Mouse (Mus musculus) ovary, postnatal 14 days (tissue): ENCODE measurements around the gene Fxyd3.

Experiments used
- DNase-seq: peaks from one replicate; pipeline ENCODE4 v3.0.0; 2022; ENCODE audit warnings: low spot score

Fxyd3 gene

GRCm38 (mm10) chr7:31076492-31076891 is at the start of gene Fxyd3:
TSS of gene Fxyd3 (minus strand) at chr7:31076704.
- no peak for DNase-seq

DNA sequence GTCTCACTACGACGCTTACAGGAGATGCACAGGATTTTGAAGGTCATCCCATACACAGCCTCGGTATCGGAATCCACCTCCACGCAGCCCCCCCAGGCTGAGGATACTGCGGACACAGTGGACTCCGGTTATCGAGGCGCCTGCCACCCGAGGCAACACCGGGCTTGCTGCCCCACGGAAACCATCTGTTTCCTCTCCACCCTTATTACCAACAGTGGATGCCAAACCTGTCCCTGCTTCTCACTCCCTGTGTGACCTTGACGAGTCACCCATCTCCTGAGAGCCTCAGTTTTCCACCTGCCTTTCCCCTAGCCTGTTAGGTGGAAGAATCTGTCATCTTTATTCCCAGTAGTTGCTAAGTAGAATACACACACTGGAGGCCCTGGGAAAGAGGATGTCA is 48.6 kb upstream of the Fxyd3 start:
- no peak for DNase-seq

- no peak for DNase-seq
Observed at GRCm38 (mm10) chr7:31124381-31124780, 47.9 kb upstream of the Fxyd3 start.

DNA sequence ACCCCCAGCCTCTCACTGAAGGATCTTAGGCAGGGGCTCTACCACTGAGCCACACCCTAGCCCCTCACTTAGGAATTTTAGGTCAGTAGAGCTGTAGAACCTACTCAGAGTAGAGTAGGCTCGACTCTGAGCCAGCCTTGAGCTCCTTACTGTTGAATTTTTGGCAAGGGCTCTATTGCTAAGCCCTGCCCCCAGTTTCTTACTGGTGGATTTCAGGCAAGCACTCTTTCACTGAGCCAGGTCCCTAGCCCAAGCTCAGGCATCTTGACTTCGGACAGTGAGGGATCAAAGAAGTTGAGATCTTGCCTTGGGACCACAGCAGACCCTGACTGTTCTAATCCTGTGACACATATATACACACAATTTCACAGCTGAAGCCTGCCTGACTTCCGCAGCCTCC is 47.2 kb upstream of the Fxyd3 start:
- no peak for DNase-seq

DNA sequence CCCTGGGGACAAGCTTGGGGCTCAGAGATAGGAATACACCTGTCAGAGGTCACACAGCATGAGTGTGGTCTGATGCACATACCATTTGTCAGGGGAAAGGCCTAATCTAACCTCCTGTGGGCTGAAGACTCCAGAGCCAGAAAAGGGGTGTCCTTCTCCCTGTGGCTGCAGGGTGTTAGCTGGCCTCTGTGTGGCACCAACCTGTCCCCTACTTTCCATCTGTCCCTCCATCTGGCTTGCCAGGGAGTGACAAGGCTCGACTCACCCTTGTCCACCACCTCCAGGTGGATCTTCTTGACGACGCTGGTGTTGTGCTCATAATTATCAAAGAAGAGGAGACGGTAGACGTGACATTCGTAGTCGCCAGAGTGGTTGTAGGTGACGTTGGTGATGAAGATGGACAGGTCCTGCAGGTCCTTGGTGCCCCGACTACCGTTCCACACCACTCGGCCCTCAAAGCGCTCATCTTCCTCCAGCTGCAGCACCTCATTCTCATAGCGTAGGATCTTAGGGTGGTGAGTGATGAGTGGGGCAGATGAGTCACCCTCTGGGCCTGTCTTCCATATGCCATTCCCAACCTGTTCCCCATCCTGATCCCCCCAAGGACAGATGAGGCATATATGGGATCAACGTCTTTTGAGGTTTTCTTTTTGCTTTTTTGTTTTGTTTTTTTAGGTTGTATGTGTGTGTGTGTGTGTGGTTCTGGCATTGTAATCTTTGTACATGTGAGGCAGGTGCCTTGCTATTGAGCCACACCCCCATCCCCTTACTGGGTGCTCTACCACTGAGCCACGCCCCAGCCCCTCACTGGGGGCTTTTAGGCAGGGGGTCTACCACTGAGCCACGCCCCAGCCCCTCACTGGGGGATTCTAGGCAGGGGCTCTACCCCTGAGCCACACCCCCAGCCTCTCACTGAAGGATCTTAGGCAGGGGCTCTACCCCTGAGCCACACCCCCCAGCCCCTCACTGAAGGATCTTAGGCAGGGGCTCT is 46.4 kb upstream of the Fxyd3 start:
- no peak for DNase-seq

DNA sequence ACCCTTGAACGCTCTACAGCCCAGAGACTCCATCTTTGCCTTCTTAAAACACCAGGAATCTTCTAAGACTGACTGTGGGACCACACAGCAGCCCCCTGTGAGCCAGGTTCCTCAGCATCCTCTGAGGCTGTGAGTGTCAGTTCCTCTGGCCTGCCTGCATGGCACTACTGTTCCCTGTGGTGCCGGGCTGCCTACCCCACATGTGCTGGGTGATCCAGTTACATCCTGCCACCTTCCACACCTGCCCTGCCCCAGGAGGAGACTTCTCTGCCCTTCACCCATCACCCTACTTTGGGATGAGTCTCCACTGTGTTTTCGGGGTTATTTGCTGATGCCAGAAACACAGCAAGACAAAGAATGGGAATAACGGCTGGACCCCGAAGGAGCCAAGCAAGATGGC is 43.1 kb upstream of the Fxyd3 start:
- no peak for DNase-seq

DNA sequence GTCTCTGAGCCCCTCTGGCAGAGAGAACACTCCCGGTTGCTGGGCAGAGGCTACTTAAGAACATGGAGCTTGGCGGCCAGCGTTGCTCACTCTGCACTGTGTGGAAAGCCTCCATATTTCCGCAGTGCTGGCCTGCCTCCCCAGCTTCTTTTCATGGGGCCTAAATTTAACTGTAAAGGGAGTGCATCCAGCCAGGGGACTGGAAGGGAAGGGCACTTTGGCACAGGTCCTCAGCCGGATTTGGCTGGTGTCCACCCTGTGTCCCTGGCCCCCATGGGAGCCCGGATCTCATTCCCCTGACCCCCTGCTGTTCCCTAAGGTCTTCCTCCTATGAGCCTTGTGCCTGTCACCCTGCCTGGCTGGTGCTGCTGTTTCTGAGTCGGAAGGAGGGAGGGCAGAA is 42.0 kb upstream of the Fxyd3 start:
- no peak for DNase-seq

DNA sequence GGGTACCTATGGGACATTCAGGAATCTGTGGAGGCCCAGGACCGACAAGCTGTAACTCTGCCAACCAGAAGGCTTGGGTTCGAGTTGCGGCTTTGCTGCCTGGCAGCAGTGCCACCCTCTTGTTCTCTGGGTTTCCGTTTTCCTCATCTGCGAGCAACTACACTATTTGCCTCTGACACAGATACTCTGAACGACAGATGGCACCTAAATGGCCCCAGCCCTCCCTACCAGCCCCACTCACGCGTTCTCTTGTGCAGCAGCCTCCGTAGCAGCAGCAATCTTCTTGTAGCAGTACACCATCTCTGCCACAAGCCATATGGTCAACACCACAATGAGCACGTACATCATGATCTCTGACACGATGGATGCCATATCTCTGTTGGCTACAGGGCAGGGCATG is 41.0 kb upstream of the Fxyd3 start:
- no peak for DNase-seq

GRCm38 (mm10) chr7:31116721-31117145 is 40.2 kb upstream of the Fxyd3 start:
- DNase-seq, result no peak

GRCm38 (mm10) chr7:31115587-31116043 is 39.1 kb upstream of the Fxyd3 start:
- no peak for DNase-seq

- DNase-seq, result no peak
Observed at GRCm38 (mm10) chr7:31115182-31115581, 38.7 kb upstream of the Fxyd3 start, which contains the start of gene Hpn. TSS of gene Hpn (minus strand) at chr7:31115290.

DNA sequence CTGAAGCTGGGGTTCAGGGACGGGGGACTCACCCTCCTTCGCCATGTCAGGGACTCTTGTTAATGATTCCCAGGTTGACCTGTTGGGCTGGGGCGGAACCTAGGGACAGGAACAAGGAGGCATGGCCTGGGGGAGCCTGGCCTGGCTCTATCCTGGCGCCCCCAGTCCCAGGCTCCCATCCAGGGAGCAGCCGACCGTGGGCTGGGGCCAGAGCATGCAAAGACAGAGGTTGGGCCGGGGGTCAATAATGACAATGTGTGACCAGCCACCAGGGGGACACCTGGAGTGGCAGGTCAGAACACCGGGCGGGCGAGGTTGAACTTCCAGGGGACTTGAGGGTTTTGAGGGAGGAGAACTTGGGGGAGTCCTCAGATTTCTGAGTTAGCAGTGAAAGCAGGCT is 38.1 kb upstream of the Fxyd3 start:
- no peak for DNase-seq

DNA sequence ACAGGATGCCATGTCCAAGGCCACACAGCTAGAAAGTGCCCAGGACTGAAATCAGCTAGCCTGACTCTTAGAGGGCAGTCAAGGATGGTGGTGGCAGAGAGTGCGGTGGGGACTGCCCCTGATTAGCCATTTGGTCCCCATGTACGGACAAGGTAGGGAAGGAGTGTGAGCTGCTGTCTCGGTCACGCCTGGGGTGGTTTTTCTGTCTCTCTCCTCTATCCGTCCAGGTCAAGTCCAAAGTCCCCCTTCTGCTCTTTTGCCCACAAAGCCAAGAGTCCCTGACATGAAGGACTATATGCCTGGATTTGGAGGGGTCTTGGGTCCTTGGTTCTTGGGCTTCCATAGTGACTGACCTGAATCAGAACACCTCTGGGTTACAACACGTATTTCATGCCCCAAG is 37.3 kb upstream of the Fxyd3 start:
- no peak for DNase-seq

DNA sequence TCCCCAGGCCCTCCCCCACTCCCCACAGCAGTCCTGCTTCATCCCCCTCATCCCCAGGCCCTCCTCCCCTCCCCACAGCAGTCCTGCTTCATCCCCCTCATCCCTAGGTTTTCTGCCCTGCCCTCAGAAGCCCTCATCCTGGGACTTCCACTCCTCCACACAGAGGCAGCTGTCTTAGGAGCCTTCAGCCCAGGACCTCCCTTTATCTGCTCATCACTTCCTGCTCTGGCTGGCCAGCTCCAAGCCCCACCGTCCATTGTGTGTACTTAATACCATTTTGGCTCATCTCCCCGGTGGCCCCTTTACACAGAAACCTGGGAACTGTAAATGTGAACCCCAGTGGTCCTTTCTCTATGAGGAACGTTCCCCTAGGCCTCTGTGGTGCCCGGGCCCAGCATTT is 35.5 kb upstream of the Fxyd3 start:
- DNase-seq, result no peak

- no peak for DNase-seq
Observed at GRCm38 (mm10) chr7:31110861-31111385, 34.4 kb upstream of the Fxyd3 start.

DNA sequence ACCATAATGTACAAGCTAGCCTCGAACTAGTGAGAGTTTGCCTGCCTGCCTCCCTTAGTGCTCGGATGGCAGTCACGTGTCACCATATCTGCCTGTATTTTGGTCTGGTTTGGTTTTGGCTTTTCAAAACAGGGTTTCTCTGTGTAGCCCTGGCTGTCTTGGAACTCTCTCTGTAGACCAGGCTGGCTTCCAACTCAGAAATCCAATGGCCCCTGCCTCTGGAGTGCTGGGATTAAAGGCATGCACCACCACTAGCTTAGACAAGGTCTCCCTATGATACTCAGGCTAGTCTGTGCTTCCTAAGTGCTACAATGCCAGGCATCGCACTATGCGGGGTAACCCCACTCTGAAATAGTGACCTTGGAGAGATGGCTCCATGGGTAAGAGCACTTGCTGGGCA is 33.3 kb upstream of the Fxyd3 start:
- no peak for DNase-seq

GRCm38 (mm10) chr7:31109091-31109490 is 32.6 kb upstream of the Fxyd3 start:
- no peak for DNase-seq

DNA sequence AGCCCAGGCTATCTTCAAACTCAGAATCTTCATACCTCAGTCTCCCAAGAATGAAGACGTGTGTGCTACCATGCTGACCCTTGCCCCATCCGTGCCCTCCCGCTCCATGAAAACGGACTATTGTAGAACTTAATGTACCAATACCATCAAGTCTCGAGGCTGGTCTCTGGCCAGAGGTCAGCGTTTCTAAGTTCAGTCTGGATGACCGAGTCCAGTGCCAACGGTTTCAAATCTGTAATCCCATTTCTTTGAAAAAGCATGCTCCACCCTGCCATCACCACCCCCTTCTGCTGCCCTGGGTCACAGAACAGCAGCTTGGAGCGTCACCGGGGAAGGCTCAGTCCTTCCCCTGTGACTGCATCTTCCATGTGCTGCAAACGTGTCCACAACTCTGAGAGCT is 31.3 kb upstream of the Fxyd3 start:
- no peak for DNase-seq

DNA sequence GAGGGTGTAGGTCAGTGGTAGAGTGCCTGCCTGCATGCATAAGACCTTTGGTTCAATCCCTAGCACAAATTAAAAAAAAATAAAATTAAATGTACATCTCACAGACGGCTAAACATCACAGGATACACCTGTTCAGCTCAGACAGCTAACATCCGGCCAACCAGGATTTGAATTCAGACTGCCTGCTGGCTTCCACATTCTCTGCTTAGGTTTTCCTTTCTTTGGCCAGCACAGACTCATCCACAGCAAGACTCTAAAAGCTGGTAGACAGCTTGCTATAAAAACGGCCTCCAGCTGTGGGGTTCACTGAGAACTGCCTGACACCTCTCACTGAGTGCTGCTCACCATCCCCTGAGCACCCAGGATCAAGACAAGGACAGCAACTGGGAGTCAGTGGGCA is 29.7 kb upstream of the Fxyd3 start:
- no peak for DNase-seq

DNA sequence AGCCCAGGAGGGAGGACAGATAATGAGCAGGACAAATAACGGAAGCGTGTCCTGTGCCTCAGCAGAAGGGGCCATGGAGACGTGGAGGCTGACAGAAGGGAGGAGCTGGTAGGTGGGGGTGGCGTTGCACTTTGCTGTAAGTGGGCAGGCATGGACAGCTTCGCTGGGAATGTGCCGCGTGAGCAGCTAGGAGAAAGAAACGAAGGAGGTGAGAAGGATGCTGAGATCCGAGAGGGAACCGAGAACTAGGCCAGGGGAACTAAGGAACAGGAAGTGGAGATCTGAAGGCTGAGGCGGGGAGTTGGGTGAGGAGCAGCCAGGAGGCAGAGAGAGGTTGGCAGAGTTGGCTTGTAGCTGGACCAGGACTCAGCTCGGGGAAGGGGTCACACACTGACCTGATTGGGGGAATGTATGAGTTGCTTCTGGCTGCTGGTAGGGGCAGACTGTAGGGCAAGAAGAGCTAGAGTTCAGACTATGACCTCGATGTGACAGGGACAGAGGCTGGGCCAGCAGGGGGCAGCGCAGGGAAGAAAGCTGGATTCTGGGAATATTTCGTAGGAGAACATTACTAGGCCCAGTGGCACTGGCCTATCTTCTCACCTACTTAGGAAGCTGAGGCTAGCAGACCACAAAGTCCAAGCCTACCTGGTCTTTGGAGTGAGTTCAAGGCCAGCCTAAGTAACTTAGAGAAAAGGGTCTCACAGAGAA is 28.7 kb upstream of the Fxyd3 start:
- peak; percentile 51 for DNase-seq

GRCm38 (mm10) chr7:31100786-31101185 is 24.3 kb upstream of the Fxyd3 start:
- DNase-seq, result no peak

- no peak for DNase-seq
Observed at GRCm38 (mm10) chr7:31099612-31099982, 23.1 kb upstream of the Fxyd3 start.
